17 mouse cellular contexts compared by ENCODE assay signal in genomic region chr9:28940901-28941300, GRCm38 (mm10).
"Had no signal": no experiment of that assay in that cellular context is flagged by ENCODE, and none has a peak within 500 bp of the region (broad histone marks: within the 10 kb centered on the region; RNA-seq: fewer than 3 reads in every experiment).

No protein-coding gene starts in this region.

- DNase-seq: cerebellum, adult 2 months; cerebellum, adult 8-10 months; cerebellum, adult 9-10 months; cerebellum, adult 9-11 months; cerebellum, postnatal 10 days; cerebellum, postnatal 14 days; cerebellum, postnatal 25 days; cerebellum, postnatal 36 days; embryo, embryonic 11 days; forebrain, postnatal 0 days; gastrocnemius, adult 2 months; gastrocnemius, postnatal 10 days; gastrocnemius, postnatal 14 days; gastrocnemius, postnatal 25 days; gastrocnemius, postnatal 36 days; heart, adult 11 months; heart, adult 18-20 months had no signal
